Mouse (Mus musculus) liver, adult 2 months (tissue): ENCODE measurements around the gene Ttc8. TPM values are rescaled to one million over a fixed set of nuclear protein-coding genes. Genes with fewer than 3 reads are reported as not detected.
"Not testable (repeated sequence)": the region's sequence is repeated elsewhere in the genome, so short reads cannot be mapped to it uniquely, and the experiment has no call there.

Source experiments
- DNase-seq: peaks from one replicate; pipeline ENCODE4 v3.0.0-alpha.2; 2011; ENCODE audit warnings: low read depth, low spot score; ENCODE audit errors: extremely low read depth
- H3K27ac ChIP-seq: fragments of 200-500 bp; replicated peaks from 2 replicates; pipeline ENCODE4 v1.5.1; 2012; ENCODE audit warnings: low read depth, mild to moderate bottlenecking, control low read depth, inconsistent platforms, low read length; ENCODE audit not compliant: insufficient read depth
- H3K27me3 ChIP-seq: fragments of 200-500 bp; 2 replicates; pipeline ENCODE4 v1.6.1; 2012; ENCODE audit warnings: mild to moderate bottlenecking, moderate library complexity, low read length, inconsistent platforms; ENCODE audit not compliant: control insufficient read depth, insufficient read depth
- H3K36me3 ChIP-seq: fragments of 200-500 bp; 2 replicates; pipeline ENCODE4 v1.6.1; 2012; ENCODE audit warnings: low read length, inconsistent platforms; ENCODE audit not compliant: control insufficient read depth, insufficient read depth
- H3K4me1 ChIP-seq: fragments of 200-500 bp; 2 replicates; pipeline ENCODE4 v1.6.1; 2011; ENCODE audit warnings: low read length; ENCODE audit not compliant: control insufficient read depth, insufficient read depth
- H3K4me3 ChIP-seq: fragments of 200-500 bp; 2 replicates; pipeline ENCODE4 v1.5.1; 2011; ENCODE audit warnings: low read depth, mild to moderate bottlenecking, control low read depth, low read length, moderate library complexity; ENCODE audit not compliant: insufficient read depth
- H3K79me2 ChIP-seq: fragments of 200-500 bp; 2 replicates; pipeline ENCODE4 v1.6.1; 2012; ENCODE audit warnings: inconsistent platforms, mild to moderate bottlenecking, low read length, moderate library complexity; ENCODE audit not compliant: control insufficient read depth, insufficient read depth
- H3K9ac ChIP-seq: fragments of 200-500 bp; 2 replicates; pipeline ENCODE4 v1.6.1; 2012; ENCODE audit warnings: low read depth, mild to moderate bottlenecking, control low read depth, inconsistent platforms, low read length
- CTCF ChIP-seq: fragments of 200-500 bp; IDR thresholded peaks from 2 replicates; pipeline ENCODE4 v1.5.1; 2011; ENCODE audit warnings: low read depth, low read length, control low read depth
- POLR2A ChIP-seq: fragments of 200-500 bp; IDR thresholded peaks from 2 replicates; pipeline ENCODE4 v1.6.1; 2011; ENCODE audit warnings: low read length, control low read depth; ENCODE audit not compliant: insufficient read depth; ENCODE audit errors: extremely low read depth
- WGBS: fragments of 180-500 bp; shearing (Covaris S2); methylation state at CpG from one replicate; pipeline ENCODE4 v1.1.7; 2018; 5-methylcytosine and 5-hydroxymethylcytosine counted together
- polyA plus RNA-seq: library from polyadenylated mRNA; depleted of rRNA; stranded (reverse); fragments of >200 nt; gene quantifications from 2 replicates; pipeline ENCODE4 v1.2.3, GENCODE M21; 2012
- total RNA-seq: library from RNA; depleted of rRNA; stranded (reverse); fragments of >200 nt; gene quantifications from 2 replicates; pipeline ENCODE4 v1.2.3, GENCODE M21; 2014

Ttc8 gene
- total and polyA plus RNA-seq, 2 experiments: 6.5 to 6.9 TPM

DNA sequence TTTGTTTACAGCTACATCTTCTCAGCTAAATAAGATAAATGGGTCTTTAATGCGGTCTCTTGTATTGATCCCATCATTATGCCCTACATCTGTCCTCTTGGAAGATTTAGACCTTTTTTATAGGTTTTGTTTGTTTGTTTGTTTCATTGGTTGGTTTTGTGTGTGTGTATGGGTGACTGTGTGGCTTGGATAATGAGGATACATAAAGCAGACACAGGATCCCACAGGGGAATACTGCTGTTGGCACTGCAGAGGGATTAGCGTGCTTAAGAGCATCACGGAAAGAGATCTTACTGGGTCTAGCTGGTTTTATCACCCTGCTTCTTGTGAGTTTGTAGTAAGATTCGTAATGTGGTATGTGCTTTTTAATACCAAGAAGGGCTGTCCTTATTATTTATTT is 10.8 kb downstream of the Ttc8 start:
- Histone ChIP-seq H3K27ac (no peak overlapping the region), H3K27me3 (no peaks in the 10 kb centered on the region), H3K9ac (no peak overlapping the region), H3K36me3 (no peaks in the 10 kb centered on the region), H3K4me1 (no peaks in the 10 kb centered on the region), H3K4me3 (no peak overlapping the region), H3K79me2 (no peaks in the 10 kb centered on the region; the same call in 1 of the 2 replicates)
- TF ChIP-seq CTCF (no peak), POLR2A (no peak)
- 96% methylated on average over 4 of the region's 4 CpGs for WGBS
- DNase-seq: no peak

DNA sequence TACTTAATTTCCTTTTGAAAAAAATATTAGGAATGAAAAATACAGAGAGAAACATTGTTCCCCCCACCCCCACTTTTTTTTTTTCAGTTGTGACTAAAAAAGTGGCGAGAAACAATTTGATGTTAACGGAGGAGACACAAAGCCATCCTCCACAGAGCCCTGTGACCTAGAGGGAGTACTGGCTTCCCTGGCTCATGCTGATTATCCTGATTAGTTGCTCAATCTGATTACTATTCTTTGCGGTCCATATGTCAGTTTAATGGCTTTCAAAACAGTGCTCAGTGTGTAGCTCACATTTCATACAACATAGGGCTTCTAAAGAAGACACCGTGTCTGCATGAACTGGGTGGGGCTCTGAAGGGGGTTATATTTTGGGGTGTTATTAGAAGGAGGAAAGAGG is 12.1 kb downstream of the Ttc8 start:
- H3K79me2 ChIP-seq: no peaks in the 10 kb centered on the region; the same call in 1 of the 2 replicates
- no peak overlapping the region for H3K4me3 ChIP-seq
- H3K4me1 ChIP-seq: no peaks in the 10 kb centered on the region
- H3K27me3 ChIP-seq: no peaks in the 10 kb centered on the region
- TF ChIP-seq CTCF (no peak), POLR2A (no peak)
- no peaks in the 10 kb centered on the region for H3K36me3 ChIP-seq
- H3K27ac ChIP-seq: no peak overlapping the region
- H3K9ac ChIP-seq: no peak overlapping the region
- WGBS: 95% methylated on average over 4 of the region's 4 CpGs
- no peak for DNase-seq

DNA sequence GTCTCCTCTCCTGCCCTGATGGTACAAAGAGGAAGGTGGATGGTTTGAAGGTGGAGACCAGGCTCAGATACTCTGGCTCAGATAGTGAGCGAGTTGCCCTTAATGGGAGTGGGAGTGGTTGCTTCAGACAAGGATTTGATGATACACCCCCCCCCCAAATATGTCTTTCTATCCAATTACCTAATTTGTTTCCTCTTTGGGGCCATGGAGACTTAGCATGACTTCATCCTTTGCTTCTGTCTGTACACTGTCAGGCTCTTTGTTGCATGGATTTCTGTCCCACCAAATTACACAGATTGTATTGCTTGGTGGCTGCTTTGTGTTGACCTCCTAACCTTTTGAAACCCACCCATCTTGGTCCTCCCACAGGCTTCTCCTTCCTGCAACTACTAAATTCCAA is 12.5 kb downstream of the Ttc8 start:
- Histone ChIP-seq H3K4me1 (no peaks in the 10 kb centered on the region), H3K27ac (no peak overlapping the region), H3K36me3 (no peaks in the 10 kb centered on the region), H3K4me3 (no peak overlapping the region), H3K79me2 (no peaks in the 10 kb centered on the region; the same call in 1 of the 2 replicates), H3K27me3 (no peaks in the 10 kb centered on the region), H3K9ac (no peak overlapping the region)
- no peak for DNase-seq
- TF ChIP-seq POLR2A: no peak
- no peak for TF ChIP-seq CTCF
- WGBS: 100% methylated on average over 1 of the region's 1 CpGs

DNA sequence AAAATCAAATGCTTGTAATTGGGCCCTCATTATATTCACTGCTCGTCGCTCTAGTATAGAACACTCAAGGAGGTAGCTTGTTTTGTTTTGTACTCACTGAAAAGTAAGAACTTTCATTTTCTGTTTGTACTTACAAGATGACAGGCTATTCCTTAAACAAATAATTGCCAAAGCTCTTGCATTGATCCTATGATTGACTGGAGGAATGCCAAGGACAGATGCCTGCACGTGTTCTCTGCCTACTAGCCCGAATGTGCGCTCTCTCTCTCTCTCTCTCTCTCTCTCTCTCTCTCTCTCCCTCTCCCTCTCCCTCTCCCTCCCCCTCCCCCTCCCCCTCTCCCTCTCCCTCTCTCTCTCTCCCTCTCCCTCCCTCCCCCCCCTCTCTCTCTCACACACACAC is 30.9 kb downstream of the Ttc8 start:
- not testable (repeated sequence) for H3K36me3 ChIP-seq, H3K27me3 ChIP-seq, H3K4me1 ChIP-seq, H3K27ac ChIP-seq, H3K9ac ChIP-seq, H3K79me2 ChIP-seq
- 26% methylated on average over 5 of the region's 5 CpGs for WGBS
- peak overlapping the region; percentile 26; the same call in 1 of the 2 replicates for H3K4me3 ChIP-seq
- peak; percentile 95 for DNase-seq

DNA sequence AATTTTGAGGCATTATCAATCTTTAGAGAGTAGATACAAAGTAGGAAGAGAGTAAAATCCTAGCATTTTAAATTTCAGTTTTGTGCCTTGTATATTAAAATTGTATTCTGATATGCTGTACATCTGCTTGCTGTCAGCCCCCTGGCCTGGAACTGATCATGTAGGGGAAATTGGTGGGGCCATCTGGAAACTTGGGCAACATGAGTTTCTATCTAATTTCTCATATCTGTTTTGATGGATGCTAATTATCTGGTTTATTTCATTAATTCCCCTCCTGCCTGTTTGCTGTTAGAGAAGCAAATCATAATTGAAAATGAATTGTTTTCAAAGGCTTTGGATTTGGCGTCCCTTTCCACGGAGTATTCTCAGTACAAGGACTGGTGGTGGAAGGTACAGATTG is 36.6 kb downstream of the Ttc8 start:
- Histone ChIP-seq H3K27ac (no peak overlapping the region), H3K27me3 (no peaks in the 10 kb centered on the region), H3K4me3 (no peak overlapping the region), H3K4me1 (no peaks in the 10 kb centered on the region), H3K9ac (no peak overlapping the region), H3K36me3 (no peaks in the 10 kb centered on the region), H3K79me2 (no peaks in the 10 kb centered on the region)
- no peak for TF ChIP-seq CTCF
- TF ChIP-seq POLR2A: no peak
- 96% methylated on average over 2 of the region's 2 CpGs for WGBS
- DNase-seq: no peak

DNA sequence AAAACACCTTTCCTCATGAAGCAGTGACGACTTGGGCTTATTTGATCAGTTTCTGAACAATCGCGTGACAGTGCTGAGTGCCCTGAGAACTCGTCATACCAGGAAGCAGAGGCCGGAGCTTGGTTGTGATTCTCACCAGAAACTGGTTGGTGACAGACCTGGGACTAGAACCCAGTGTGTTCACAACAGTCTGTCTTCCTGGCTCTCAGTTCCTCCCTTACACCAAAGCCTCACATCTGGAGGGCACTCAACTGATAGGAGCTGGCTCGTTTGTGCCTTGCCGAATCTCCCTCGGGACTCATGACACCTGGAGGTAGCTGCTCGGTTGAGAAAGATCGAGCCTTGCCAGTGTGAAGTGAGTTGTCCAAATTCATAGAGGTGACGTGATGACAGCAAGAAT is 37.1 kb downstream of the Ttc8 start:
- H3K4me3 ChIP-seq: no peak overlapping the region
- no peaks in the 10 kb centered on the region for H3K27me3 ChIP-seq
- no peak overlapping the region for H3K9ac ChIP-seq
- TF ChIP-seq POLR2A: no peak
- no peak for TF ChIP-seq CTCF
- DNase-seq: no peak
- no peaks in the 10 kb centered on the region for H3K79me2 ChIP-seq
- no peaks in the 10 kb centered on the region for H3K4me1 ChIP-seq
- 89% methylated on average over 11 of the region's 11 CpGs for WGBS
- no peaks in the 10 kb centered on the region for H3K36me3 ChIP-seq
- no peak overlapping the region for H3K27ac ChIP-seq
